Mouse (Mus musculus) ovary, postnatal 14 days (tissue): ENCODE results near the gene Nr6a1.
A peak's percentile ranks its signal among the peaks of the same experiment; 100 is the strongest.

Experiments used
- DNase-seq: peaks from one replicate; pipeline ENCODE4 v3.0.0; 2022; ENCODE audit warnings: low spot score

Nr6a1 gene

DNA sequence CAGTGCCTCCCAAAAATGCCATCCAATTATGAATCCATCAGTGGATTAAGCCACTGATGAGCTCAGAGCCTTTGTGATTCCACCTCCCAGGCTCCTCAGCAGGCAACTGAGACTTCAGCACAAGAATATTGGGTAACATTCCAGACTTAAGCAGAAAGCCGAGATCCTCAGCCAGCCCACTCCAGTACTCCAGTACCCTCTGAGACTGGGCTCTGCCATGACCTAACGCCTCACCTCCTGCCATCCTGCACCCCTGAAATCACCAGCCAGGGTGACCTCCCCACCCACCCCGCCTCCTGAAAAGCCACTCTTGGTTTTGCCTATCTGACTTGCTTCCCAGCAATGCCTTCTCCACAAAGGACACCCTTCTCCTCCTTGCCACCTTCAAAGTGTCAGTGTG is 9.9 kb upstream of the Nr6a1 start:
- no peak for DNase-seq

DNA sequence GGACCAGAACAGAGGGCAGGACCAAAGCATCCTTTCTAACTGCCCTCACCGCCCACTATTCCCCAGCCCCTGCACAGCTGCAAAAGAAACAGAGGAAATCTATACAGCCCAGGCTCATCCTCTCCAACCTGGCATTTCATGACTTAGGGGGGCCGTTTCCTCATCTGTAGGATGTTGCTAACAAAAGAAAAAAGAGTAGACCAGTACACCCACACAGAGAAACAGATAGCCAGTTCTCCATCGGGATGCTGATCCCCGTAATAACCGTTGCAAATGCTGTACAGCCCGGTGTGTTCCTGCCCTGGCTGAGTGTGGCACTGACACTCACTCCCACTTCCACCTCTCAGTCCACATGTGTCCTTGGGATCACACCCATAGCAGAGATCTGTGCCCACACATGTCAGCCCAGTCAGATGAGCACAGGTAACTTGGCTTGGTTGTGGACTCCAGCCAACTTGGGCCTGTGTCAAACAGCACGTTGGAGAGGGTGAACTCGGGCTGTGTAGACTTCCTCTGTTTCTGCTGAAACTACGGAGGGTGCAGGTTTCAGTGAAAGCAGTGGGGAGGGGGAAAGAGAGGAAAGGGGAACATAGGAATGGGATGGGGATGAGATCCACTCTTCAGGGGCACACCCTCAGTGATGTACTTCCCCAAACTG is 9.4 kb upstream of the Nr6a1 start:
- DNase-seq, result no peak

GRCm38 (mm10) chr2:38934936-38935335 is 7.4 kb upstream of the Nr6a1 start:
- no peak for DNase-seq

GRCm38 (mm10) chr2:38933931-38934330 is 6.4 kb upstream of the Nr6a1 start:
- no peak for DNase-seq

DNA sequence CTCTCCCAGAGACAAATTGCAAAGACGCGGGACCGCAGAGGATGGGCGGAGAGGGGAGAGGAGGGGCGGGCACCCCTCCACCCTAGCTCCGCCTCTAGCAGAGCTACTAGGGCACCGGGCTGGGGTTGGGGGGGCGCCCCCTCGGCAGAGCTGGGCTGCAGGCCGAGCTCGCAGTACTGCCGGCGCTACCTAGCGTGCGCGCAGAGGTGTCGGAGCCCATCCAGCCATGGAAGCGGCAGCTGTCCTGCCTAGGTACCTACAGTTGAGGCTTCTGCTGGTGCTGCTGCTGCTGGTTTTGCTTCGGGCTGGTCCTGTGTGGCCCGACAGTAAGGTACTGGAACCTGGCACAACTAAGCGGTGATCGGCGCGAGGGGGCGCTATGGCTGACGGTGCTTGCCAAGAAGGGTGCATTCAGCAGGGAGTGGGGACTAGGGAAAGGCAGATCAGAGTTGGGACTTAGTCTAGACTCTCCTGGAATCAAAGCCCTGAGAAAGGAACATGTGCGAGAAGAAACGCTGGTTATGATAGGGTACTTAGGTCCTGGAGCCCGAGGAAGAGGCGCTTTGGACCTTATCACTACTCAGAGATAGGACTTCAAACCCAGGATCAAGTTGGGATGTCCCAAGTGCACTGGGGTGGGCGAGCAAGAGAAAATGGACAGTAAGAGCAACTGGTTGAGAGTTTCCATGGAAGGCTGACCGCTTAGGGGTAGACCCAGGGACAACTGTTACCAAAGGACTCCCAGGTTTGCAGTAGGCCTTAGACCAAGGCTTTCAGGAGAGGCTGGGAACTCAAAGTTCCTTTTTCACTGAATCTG is 4.6 kb upstream of the Nr6a1 start, which contains the start of gene Olfml2a:
Gene Olfml2a, plus strand, starts transcription at position 128 of the 817 bp plus-strand sequence.
- peak; percentile 71 for DNase-seq

- DNase-seq, result no peak
Measured at GRCm38 (mm10) chr2:38930269-38930668, 2.8 kb upstream of the Nr6a1 start.

GRCm38 (mm10) chr2:38926145-38926891 is 1.2 kb downstream of the Nr6a1 start:
- peak; percentile 89 for DNase-seq

GRCm38 (mm10) chr2:38925171-38926080 is 2.1 kb downstream of the Nr6a1 start:
- no peak for DNase-seq

GRCm38 (mm10) chr2:38924571-38924970 is 2.9 kb downstream of the Nr6a1 start:
- no peak for DNase-seq

- no peak for DNase-seq
Measured at GRCm38 (mm10) chr2:38923911-38924310, 3.6 kb downstream of the Nr6a1 start.

DNA sequence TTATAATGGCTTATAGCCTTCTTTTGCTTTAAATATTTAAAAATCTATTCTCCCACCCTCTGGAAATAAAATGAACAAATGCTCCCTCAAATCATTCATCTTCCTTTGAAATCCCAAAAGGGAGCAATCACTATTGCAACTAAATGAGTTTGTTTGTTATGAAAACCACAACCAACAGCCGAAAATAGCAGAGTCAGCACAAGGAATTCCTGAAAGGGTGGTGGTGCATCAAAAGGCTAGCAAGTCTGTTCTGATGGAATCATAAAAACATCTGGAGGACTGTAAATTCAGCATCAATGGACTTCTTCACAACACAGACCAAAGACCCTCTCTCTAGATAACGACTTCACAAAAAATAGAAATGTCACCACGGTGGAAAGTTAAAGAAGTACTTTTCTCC is 4.0 kb downstream of the Nr6a1 start:
- DNase-seq, result no peak

GRCm38 (mm10) chr2:38921374-38921773 is 6.1 kb downstream of the Nr6a1 start:
- no peak for DNase-seq

- no peak for DNase-seq
Measured at GRCm38 (mm10) chr2:38916947-38917691, 10.4 kb downstream of the Nr6a1 start.

GRCm38 (mm10) chr2:38914965-38915364 is 12.5 kb downstream of the Nr6a1 start:
- no peak for DNase-seq

GRCm38 (mm10) chr2:38914517-38914916 is 13.0 kb downstream of the Nr6a1 start:
- DNase-seq, result no peak

DNA sequence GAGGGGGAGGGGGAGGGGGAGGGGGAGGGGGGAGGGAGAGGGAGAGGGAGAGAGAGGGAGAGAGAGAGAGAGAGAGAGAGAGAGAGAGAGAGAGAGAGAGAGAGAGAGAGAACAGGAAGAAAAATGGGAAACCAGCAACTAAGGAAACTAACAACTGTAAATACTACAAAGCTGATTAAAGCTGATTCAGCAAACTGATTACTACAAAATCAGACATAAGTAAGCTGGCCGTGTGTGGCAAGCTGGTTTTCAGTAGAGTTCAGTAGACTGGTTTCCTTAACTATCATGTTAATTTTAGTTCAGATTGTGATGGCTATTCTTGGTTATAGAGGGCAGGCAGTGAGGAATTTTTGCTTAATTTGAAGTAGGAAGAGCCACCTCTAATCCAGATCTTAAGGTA is 18.9 kb downstream of the Nr6a1 start:
- no peak for DNase-seq

- no peak for DNase-seq
Measured at GRCm38 (mm10) chr2:38906097-38906496, 21.4 kb downstream of the Nr6a1 start.

- DNase-seq, result no peak
Measured at GRCm38 (mm10) chr2:38904290-38904689, 23.2 kb downstream of the Nr6a1 start.

DNA sequence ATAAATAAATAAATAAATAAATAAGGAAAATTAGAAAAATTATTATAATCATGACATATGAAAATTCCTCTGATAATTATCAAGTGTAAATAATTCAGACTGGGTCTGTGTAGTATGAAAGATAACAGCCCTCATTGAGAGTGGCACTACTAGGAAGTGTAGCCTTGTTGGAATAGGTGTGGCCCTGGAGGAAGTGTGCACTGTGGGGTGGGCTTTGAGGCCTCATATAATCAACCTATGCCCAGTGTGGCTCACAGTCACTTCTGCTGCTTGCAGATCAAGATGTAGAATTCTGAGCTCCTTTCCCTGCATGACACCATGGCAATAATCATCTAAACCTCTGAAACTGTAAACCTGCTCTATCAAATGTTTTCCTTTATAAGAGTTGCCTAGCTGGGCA is 24.6 kb downstream of the Nr6a1 start:
- no peak for DNase-seq

- DNase-seq, result no peak
Measured at GRCm38 (mm10) chr2:38880907-38881672, 46.4 kb downstream of the Nr6a1 start.
